Mouse (Mus musculus) kidney, embryonic 16.5 days (tissue): ENCODE results near the gene Zscan10. TPM values are rescaled to one million over a fixed set of nuclear protein-coding genes. Genes with fewer than 3 reads are reported as not detected.

Experiments used
- ATAC-seq: fragments of 200-750 bp; cut with Nextera tagmentation; 2 replicates; pipeline ENCODE4 v1.8.0; 2017; ENCODE audit warnings: moderate TSS enrichment; ENCODE audit not compliant: low FRiP score, low TSS enrichment
- H3K27ac ChIP-seq: fragments of 300-500 bp; sonication (generic); 2 replicates; pipeline ENCODE4 v1.5.1; 2014; ENCODE audit warnings: low read length
- H3K27me3 ChIP-seq: fragments of 300-500 bp; sonication (generic); 2 replicates; pipeline ENCODE4 v1.6.1; 2014; ENCODE audit warnings: low read length, control low read depth, mixed read lengths; ENCODE audit not compliant: insufficient read depth
- H3K36me3 ChIP-seq: fragments of 300-500 bp; sonication (generic); 2 replicates; pipeline ENCODE4 v1.6.1; 2014; ENCODE audit warnings: low read length, control low read depth, mixed read lengths; ENCODE audit not compliant: insufficient read depth
- H3K4me1 ChIP-seq: fragments of 300-500 bp; sonication (generic); 2 replicates; pipeline ENCODE4 v1.6.1; 2014; ENCODE audit warnings: low read length, control low read depth, mixed read lengths; ENCODE audit not compliant: insufficient read depth
- H3K4me2 ChIP-seq: fragments of 300-500 bp; sonication (generic); replicated peaks from 2 replicates; pipeline ENCODE4 v1.6.1; 2014; ENCODE audit warnings: low read depth, low read length
- H3K4me3 ChIP-seq: fragments of 300-500 bp; sonication (generic); 2 replicates; pipeline ENCODE4 v1.5.1; 2014; ENCODE audit warnings: mild to moderate bottlenecking, low read length
- H3K9ac ChIP-seq: fragments of 300-500 bp; sonication (generic); replicated peaks from 2 replicates; pipeline ENCODE4 v1.6.1; 2014; ENCODE audit warnings: low read length
- H3K9me3 ChIP-seq: fragments of 300-500 bp; sonication (generic); 2 replicates; pipeline ENCODE4 v1.6.1; 2016; ENCODE audit warnings: low read length, control low read depth
- WGBS: fragments of 180-500 bp; shearing (Covaris S2); extraction: QIAGEN DNeasy Blood & Tissue Kit; methylation state at CpG from one replicate; pipeline ENCODE4 v1.1.7; 2014; 5-methylcytosine and 5-hydroxymethylcytosine counted together
- polyA plus RNA-seq: library from polyadenylated mRNA; unstranded; fragments of >200 nt; fragmentation: Nextera tagmentation; extraction: Ambion mirVana; gene quantifications from 2 replicates; pipeline ENCODE4 v1.2.1, GENCODE M21; 2015

Gene Zscan10
- polyA plus RNA-seq, 1 experiment from 2014 or later, result not detected

GRCm38 (mm10) chr17:23603077-23603476, 2.4 kb downstream of the Zscan10 start:
- WGBS, result 34% methylated on average over 8 of the region's 8 CpGs
- ATAC-seq, result no peak

DNA sequence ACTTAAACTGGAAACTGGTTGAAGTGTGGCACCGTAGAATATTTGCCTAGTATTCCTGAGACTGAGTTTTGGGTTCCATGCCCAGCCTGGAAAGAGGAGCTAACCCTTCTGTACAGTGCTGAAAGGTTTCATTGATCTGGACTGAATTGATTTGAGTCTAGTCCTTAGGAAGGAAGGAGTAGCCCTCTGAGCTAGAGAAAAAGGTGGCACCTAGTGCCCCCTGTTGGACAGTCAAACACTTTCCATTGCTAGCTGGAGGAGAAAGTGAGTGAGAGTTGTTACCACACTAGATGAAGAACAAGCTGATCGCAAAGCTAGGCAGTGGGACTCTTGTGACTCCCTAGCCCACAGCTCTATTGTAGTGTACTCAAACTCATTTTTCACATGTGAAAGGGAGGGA, 2.9 kb downstream of the Zscan10 start:
- 72% methylated on average over 2 of the region's 2 CpGs for WGBS
- Histone ChIP-seq H3K9ac (no peak overlapping the region), H3K4me3 (no peak overlapping the region), H3K9me3 (no peaks in the 10 kb centered on the region), H3K27me3 (no peaks in the 10 kb centered on the region), H3K27ac (no peak overlapping the region), H3K4me2 (no peak overlapping the region), H3K4me1 (peaks cover 7% of the 10 kb centered on the region), H3K36me3 (no peaks in the 10 kb centered on the region)
- ATAC-seq, result no peak

More at GRCm38 (mm10) chr17:23603077-23603476, 2.4 kb downstream of the Zscan10 start:
- Histone ChIP-seq H3K27me3 (no peaks in the 10 kb centered on the region), H3K4me2 (no peak overlapping the region), H3K36me3 (no peaks in the 10 kb centered on the region), H3K4me1 (peaks cover 11% of the 10 kb centered on the region), H3K9me3 (no peaks in the 10 kb centered on the region), H3K9ac (no peak overlapping the region), H3K27ac (no peak overlapping the region), H3K4me3 (no peak overlapping the region)

DNA sequence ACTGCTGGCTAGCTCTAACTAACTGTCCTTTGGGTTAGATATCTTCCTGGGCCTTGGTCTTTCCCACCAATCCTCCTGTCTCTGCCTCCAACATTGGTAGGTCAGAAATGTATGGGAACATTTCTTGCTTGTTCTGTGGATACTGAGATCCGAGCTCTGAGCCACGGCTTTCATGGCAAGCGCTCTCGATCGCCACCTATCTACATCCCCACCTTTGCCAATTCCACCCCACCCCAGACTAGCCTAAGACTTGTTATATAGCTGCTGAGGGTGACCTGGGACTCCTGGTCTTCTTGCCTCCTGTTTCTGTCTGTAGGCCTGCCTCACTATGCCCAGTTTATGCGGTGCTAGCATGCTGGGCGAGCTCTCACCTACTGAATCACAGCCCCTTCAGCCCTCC, 3.7 kb downstream of the Zscan10 start:
- H3K9me3 ChIP-seq, result no peaks in the 10 kb centered on the region

DNA sequence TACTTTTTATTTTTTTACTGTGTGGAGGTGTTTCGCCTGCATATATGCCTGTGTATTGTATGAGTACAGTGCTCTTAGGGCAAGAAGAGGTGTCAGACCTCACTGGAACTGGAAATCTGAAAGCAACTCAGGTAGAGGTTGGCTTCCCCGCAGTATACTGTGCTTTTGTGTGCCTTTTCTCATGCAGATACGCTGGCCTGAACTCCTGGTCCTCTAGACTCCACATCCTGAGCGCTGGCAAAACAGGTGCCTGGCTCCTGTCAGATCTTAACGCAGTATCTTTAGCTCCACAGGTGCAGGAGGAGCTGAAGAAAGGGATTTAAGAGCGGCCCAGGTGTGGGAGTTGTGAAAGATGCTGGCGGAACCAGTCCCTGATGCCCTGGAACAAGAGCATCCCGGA, 4.6 kb downstream of the Zscan10 start:
- Histone ChIP-seq H3K9ac (no peak overlapping the region), H3K27me3 (no peaks in the 10 kb centered on the region), H3K36me3 (no peaks in the 10 kb centered on the region), H3K4me1 (no peaks in the 10 kb centered on the region), H3K27ac (no peak overlapping the region), H3K4me3 (no peak overlapping the region), H3K4me2 (no peak overlapping the region), H3K9me3 (no peaks in the 10 kb centered on the region)
- ATAC-seq, result no peak
- 86% methylated on average over 8 of the region's 8 CpGs for WGBS

More for the DNA sequence above, 3.7 kb downstream of the Zscan10 start:
- Histone ChIP-seq H3K9ac (no peak overlapping the region), H3K4me1 (peaks cover 6% of the 10 kb centered on the region), H3K4me2 (no peak overlapping the region), H3K27ac (no peak overlapping the region), H3K4me3 (no peak overlapping the region), H3K36me3 (no peaks in the 10 kb centered on the region), H3K27me3 (no peaks in the 10 kb centered on the region)
- WGBS, result 87% methylated on average over 7 of the region's 7 CpGs
- no peak for ATAC-seq

- H3K36me3 ChIP-seq, result no peaks in the 10 kb centered on the region
- no peaks in the 10 kb centered on the region for H3K27me3 ChIP-seq
- no peak overlapping the region for H3K9ac ChIP-seq
- no peaks in the 10 kb centered on the region for H3K9me3 ChIP-seq
- H3K4me2 ChIP-seq, result no peak overlapping the region
- ATAC-seq, result no peak
- no peak overlapping the region for H3K4me3 ChIP-seq
- WGBS, result 93% methylated on average over 24 of the region's 24 CpGs
- H3K4me1 ChIP-seq, result no peaks in the 10 kb centered on the region
- H3K27ac ChIP-seq, result no peak overlapping the region
These were observed 9.0 kb downstream of the Zscan10 start for GRCm38 (mm10) chr17:23609612-23610011.

GRCm38 (mm10) chr17:23610361-23610800, 9.7 kb downstream of the Zscan10 start:
- Histone ChIP-seq H3K9ac (no peak overlapping the region), H3K4me2 (no peak overlapping the region), H3K9me3 (no peaks in the 10 kb centered on the region), H3K4me3 (no peak overlapping the region), H3K27ac (no peak overlapping the region), H3K36me3 (no peaks in the 10 kb centered on the region), H3K27me3 (no peaks in the 10 kb centered on the region), H3K4me1 (no peaks in the 10 kb centered on the region)
- WGBS, result 79% methylated on average over 28 of the region's 28 CpGs
- peak; percentile 63 for ATAC-seq

DNA sequence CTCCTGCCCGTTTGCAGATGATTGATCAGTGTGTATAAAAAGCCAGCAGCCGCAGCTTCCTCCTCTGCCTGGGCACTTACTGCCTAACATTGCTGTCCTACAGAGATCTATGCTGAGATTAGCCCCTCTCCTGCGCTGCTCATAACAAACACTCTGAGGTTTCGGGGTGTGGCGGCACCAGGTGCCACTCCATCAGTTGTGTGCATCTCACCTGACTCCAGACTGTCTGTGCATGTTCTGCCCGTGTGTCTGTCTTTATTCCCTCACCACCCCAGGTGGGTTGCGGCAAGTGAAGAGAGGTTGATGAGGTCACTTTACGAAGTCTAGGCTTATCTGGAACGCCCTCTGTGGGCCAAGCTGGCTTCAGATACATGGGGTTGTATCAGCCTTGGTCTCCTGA, 16.4 kb downstream of the Zscan10 start:
- no peaks in the 10 kb centered on the region for H3K4me1 ChIP-seq
- H3K27ac ChIP-seq, result no peak overlapping the region
- H3K4me3 ChIP-seq, result no peak overlapping the region
- 52% methylated on average over 9 of the region's 9 CpGs for WGBS
- H3K9ac ChIP-seq, result no peak overlapping the region
- peaks cover 4% of the 10 kb centered on the region; the same call in 1 of the 2 replicates for H3K27me3 ChIP-seq
- no peak overlapping the region for H3K4me2 ChIP-seq
- H3K9me3 ChIP-seq, result no peaks in the 10 kb centered on the region
- ATAC-seq, result no peak
- no peaks in the 10 kb centered on the region for H3K36me3 ChIP-seq

- no peaks in the 10 kb centered on the region for H3K9me3 ChIP-seq
- ATAC-seq, result no peak
- peaks cover 4% of the 10 kb centered on the region; the same call in 1 of the 2 replicates for H3K27me3 ChIP-seq
- H3K9ac ChIP-seq, result no peak overlapping the region
- no peak overlapping the region for H3K4me3 ChIP-seq
- no peaks in the 10 kb centered on the region for H3K36me3 ChIP-seq
- no peak overlapping the region for H3K27ac ChIP-seq
- 79% methylated on average over 7 of the region's 7 CpGs for WGBS
- no peaks in the 10 kb centered on the region for H3K4me1 ChIP-seq
- H3K4me2 ChIP-seq, result no peak overlapping the region
These were observed 19.7 kb downstream of the Zscan10 start for GRCm38 (mm10) chr17:23620351-23620750.

DNA sequence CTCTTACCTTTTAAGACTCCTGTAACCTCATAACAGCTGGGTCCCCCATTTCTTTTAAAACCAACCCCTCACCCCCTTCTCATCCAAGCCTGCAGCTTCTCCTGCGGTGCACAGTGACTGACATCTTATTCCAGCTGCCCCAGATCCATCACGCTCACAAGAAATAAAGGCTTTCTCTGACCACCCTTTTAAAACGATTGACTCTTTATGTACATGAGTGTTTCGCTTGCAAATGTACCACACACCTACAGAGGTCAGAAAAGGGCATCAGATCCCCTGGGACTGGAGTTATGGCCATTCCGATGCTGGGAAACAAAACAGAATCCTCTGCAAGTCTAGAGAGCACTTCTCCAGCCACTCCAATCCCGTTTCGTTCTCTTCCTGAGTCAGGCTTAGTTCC, 27.2 kb downstream of the Zscan10 start:
- Histone ChIP-seq H3K4me1 (peaks cover 3% of the 10 kb centered on the region; the same call in 1 of the 2 replicates), H3K9me3 (no peaks in the 10 kb centered on the region), H3K27ac (no peak overlapping the region), H3K4me3 (no peak overlapping the region), H3K9ac (no peak overlapping the region), H3K27me3 (no peaks in the 10 kb centered on the region), H3K4me2 (no peak overlapping the region), H3K36me3 (no peaks in the 10 kb centered on the region)
- 44% methylated on average over 7 of the region's 7 CpGs for WGBS
- ATAC-seq, result no peak

- Histone ChIP-seq H3K9me3 (no peaks in the 10 kb centered on the region), H3K36me3 (no peaks in the 10 kb centered on the region), H3K4me2 (peak overlapping the region; percentile 57), H3K27me3 (no peaks in the 10 kb centered on the region), H3K4me3 (peak overlapping the region; percentile 25), H3K9ac (peak overlapping the region; percentile 36; the same call in 1 of the 2 replicates), H3K4me1 (peaks cover 3% of the 10 kb centered on the region; the same call in 1 of the 2 replicates), H3K27ac (no peak overlapping the region)
- WGBS, result 14% methylated on average over 22 of the region's 22 CpGs
- peak; percentile 87 for ATAC-seq
These were observed 29.8 kb downstream of the Zscan10 start for GRCm38 (mm10) chr17:23630195-23631020.
